Mouse (Mus musculus): Measurements from ENCODE around the gene Antxr2.
A peak's percentile ranks its signal among the peaks of the same experiment; 100 is the strongest.

Gene Antxr2

DNA sequence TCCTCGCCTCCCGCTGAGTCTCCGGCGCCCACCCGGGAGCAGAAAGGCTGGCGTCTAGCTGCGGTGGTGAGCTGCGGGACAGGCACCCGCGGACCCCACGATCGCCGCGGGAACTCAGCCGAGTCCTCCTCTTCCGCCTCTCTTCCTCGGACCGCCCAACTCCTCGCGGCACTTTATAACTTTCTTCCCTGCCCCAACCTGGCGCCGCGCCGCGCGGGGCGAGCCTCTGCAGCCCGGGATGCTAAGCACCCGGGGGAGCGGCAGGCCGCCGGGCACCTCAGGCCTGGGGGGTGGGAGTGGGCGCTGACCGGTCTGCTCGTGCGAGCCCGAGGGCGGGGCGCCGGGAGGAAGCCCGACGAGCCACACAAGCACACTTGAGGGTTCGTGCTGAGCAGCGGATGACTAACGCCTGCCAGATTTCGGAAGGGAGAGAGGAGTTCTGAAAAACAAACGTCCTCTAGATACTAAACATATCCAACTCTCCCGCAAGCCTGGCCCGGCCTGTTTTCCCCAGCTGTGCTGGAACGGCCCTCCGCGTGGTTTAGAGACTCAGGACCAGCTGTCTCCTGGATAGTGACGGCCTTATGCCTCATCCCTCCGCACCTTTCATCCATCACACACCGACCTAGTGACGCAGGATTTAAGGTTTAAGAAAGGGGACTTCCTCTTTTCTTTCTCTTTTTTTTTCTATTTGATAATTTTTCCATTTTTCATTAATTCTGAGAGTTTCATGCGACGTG, at the start of gene Antxr2:
Gene Antxr2 (minus strand): TSS at position 142 of the 740 bp plus-strand sequence.
- peak; percentile 66 for DNase-seq

DNA sequence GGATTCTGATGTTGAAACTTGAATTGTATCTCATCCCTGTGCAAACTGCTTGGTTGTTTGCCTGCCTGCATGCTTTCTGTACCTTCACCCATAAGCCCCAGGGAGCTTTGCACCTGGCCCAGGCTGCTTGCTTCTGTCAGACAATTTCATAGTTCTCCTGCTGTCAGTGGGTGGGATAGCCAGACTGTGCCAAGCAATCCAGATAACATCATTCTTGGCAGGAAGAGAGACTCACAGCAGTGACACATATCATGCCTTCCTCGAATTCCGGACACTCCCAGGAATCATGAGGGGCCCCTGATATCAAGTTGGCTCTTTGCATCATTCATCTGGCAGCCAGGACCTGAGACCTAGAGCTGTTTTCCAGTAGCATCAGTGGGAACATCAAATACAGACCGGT, 45.8 kb upstream of the Antxr2 start:
- no peak for DNase-seq

DNA sequence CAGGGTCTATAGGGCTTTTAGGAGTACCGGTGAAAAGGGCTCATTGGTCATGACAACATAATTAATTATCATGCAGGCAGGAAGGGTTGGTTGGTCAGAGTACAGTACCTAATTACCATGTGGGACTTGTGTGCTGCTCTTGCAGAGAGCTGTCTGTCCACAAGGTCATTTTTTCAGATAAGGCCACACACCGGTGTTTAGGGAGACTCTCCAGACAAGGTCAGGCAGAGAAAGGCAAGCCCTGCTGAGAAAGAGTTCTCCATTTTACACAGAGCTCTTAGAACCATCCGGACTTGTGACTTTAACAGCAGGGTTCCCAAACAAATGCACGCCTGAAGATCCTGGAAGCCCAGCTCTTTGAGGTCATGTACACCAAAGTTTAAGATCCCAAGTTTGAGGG, 38.3 kb upstream of the Antxr2 start:
- DNase-seq: no peak

DNA sequence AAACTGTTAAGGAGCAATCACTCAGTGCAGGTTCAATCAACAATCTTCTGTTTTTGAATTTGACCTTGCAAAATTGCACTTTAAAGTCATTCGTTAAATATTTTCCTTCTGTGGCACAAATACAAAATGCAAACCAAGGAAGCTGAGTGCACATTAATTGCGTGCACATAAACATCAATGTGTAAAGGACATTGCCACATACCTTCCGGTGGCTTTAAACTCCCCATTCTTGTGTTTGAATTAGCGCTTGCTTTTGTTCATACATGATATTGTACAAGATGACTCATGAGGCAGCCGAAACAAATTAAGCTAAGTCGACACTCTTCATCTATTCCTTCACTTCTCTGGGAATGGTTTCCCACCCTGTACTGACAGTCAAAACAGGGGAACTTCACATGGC, 24.4 kb upstream of the Antxr2 start:
- DNase-seq: no peak

GRCm38 (mm10) chr5:98054834-98055233, 24.0 kb upstream of the Antxr2 start:
- no peak for DNase-seq

DNA sequence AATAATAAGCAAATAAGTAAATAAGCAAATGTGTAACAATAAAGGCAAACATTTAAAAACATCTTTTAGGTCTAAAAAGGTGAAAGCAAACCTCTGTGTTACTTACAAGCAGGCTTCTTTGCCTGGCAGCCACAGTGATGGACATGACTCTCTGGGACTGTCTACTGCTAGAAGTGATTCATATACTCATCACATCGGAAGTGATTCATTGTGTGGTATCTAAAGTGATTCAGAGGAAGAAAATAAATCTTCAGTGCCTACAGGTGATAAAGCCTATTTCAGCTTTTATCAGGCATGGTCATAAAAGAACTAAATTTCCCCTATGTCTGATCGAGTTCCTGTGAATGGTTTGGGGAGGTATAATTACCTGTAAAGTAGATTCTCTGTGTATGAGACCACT, 4.1 kb upstream of the Antxr2 start:
- DNase-seq: no peak

DNA sequence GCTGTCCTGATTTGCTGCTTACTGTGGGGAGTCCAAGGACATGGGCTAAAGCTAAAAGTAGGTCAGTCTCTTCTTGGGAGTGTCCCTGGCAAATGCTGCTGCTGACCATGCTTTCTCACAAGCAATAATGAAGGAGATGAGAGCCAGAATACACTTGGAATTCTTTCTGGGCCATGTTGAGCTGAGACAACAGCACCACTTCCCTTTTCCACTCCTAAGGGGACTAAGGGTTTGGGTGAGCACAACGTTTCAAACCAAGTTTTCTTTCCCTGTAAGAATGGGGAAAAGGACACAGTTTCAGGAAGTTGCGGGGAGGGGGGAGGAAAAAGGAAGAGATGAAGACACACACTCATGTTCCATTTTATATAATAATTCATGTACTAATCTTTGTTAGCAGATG, 3.4 kb upstream of the Antxr2 start:
- no peak for DNase-seq

DNA sequence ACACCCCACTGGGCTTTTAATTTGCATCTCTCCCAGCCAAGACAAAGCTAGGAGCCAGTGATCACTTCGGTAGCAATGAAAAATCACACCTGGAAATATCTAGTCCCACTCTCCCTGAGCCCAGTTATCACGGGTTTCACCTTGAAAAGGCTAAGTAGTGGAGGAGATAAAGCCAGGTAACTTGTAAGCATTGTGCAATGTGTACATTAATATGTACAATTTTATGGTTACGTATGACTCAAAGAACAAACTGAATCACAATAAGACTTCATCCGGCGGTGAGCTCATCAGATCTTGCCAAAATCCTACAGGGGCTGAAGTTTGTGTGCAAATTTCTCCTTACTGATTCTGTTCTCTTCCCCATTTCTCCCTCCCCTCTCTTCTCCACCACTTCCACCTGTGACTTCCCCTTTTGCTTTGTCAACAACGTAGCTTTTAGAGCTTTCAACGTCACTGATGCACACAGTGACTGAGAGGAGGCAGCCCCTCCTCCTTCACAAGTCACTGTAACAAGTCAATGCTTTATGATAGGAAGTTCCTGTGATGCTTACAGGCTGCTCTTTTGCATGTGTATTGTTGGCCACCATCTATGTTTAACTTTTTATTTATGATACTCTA, 2.1 kb upstream of the Antxr2 start:
- peak; percentile 34 for DNase-seq

GRCm38 (mm10) chr5:98030091-98030901, 547 bp downstream of the Antxr2 start:
- peak; percentile 67 for DNase-seq

GRCm38 (mm10) chr5:98027688-98028389, 3.0 kb downstream of the Antxr2 start:
- DNase-seq: no peak

GRCm38 (mm10) chr5:98025921-98026320, 4.9 kb downstream of the Antxr2 start:
- no peak for DNase-seq

GRCm38 (mm10) chr5:98024545-98024944, 6.3 kb downstream of the Antxr2 start:
- no peak for DNase-seq

GRCm38 (mm10) chr5:98021518-98021917, 9.3 kb downstream of the Antxr2 start:
- no peak for DNase-seq

DNA sequence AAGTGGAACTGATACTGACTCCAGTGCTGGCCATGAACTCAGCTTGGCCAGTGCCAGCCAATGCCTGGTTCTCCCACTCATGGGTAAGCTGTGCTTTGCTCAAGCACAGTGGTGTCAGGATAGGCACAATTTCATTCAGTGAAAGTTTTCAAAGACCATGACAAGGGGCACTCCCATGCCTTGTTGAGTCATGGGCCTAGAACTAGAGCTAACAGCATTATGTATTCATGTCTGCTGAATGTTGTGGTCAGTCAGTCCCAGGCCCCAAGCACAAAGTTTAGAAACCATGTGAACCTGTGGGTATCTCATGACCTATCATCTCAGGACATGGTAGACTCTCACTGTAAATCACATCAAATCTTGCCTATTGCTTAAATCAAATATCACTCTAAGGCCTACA, 10.2 kb downstream of the Antxr2 start:
- DNase-seq: no peak

DNA sequence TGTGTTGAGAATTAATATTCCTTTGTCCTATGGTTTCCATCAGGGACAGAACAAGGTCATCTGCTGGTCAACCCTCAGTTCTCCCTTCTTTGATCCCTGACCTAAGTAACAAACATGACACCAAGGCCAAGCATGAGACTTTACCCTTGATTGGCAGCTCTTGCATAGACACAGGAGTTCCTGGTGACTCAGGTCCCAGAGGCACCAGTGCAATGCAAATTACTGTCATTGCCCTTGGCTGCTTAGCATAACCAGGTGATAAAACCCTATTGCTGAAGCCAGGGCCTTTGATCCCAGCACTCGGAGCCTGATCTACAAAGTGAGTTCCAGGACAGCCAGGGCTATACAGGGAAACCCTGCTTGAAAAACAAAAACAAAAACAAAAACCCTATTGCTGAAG, 11.4 kb downstream of the Antxr2 start:
- no peak for DNase-seq

- DNase-seq: peak; percentile 56
Observed at GRCm38 (mm10) chr5:98018162-98018561, 12.7 kb downstream of the Antxr2 start.

DNA sequence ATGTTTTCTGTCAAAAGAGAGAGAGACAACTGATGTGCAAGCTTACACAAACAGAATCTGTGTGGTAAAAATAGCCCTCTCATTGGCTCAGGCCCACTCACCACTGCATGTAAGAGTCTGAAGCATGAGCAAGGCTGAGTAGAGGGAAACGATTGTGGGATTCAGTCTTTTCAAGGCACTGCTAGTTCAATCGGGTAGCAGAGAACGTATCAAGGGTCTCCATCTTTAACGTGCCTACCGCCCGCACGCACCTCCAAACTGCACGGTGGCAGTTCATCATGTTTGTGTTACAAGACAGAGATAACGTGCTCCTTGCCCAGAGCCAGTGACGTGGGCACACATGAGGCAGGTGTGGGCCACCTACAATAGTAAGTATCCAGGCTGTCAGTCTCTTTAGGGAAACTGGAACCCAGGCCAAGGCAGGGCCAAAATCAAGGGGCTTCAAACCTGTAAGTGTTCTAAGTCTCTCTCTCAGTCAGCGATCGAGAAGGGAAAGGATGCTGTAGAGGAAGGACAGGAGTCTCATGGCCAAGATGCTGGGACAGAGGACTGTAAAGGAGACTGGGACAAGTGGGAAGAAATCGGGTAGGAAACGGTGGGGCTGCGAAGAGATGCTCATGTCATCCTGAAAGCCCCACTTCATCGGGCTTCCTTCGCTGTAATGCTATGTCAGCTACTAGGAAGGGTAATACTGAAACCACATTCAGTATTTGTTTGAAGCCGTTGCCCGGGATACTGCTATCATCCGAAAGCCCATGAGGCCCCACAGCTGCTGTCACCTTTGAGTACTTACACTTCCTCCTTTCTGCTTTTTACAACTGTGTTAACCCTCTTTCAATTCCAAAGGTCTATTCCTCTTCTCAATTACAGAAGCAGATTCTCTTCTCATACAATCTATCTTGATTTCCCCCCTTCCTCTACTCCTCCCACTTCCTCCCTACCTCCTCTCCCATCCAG, 14.3 kb downstream of the Antxr2 start:
- DNase-seq: peak; percentile 62

- no peak for DNase-seq
Observed at GRCm38 (mm10) chr5:98005751-98006150, 25.1 kb downstream of the Antxr2 start.

GRCm38 (mm10) chr5:97999261-97999824, 31.5 kb downstream of the Antxr2 start:
- no peak for DNase-seq

GRCm38 (mm10) chr5:97996500-97997176, 34.2 kb downstream of the Antxr2 start:
- no peak for DNase-seq

DNA sequence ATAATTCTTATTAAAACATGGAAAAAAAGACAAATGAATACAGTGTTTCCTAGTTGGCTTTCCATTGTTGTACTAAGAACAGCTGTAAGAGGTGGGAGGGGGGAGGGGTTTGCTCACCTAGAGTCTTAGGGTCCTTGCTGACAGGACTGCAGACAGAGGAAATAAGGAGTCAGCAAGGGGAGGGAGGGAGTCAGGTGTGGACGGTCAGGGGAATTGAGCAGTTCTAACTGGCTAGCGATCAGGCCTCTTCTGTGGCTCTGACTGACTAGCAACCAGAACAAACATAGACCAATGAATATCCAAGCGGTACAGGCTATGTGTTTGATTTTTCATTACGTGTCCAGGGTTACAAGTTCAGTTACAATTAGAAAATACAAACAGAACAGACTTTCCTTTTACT, 35.0 kb downstream of the Antxr2 start:
- no peak for DNase-seq
